Mouse (Mus musculus) mouse embryonic stem cell (cell line): ENCODE results near the gene Helz2.
"Not testable (repeated sequence)": the region's sequence is repeated elsewhere in the genome, so short reads cannot be mapped to it uniquely, and the experiment has no call there.

Source experiments
- in situ Hi-C, 2 experiments: fragments of 300-500 bp; cut with MboI; formaldehyde crosslinking; loops; 1 replicate in 1 of 2; 3 replicates in 1 of 2; pipeline ENCODE4 v1.14.3; 2019 to 2020; ENCODE audit warnings: low sequenced_read_pairs in 2 of 2, low pct_unique_long_range_greater_than_20kb in 1 of 2, mixed read lengths in 1 of 2; ENCODE audit not compliant: unreplicated experiment in 1 of 2

The Helz2 gene

DNA sequence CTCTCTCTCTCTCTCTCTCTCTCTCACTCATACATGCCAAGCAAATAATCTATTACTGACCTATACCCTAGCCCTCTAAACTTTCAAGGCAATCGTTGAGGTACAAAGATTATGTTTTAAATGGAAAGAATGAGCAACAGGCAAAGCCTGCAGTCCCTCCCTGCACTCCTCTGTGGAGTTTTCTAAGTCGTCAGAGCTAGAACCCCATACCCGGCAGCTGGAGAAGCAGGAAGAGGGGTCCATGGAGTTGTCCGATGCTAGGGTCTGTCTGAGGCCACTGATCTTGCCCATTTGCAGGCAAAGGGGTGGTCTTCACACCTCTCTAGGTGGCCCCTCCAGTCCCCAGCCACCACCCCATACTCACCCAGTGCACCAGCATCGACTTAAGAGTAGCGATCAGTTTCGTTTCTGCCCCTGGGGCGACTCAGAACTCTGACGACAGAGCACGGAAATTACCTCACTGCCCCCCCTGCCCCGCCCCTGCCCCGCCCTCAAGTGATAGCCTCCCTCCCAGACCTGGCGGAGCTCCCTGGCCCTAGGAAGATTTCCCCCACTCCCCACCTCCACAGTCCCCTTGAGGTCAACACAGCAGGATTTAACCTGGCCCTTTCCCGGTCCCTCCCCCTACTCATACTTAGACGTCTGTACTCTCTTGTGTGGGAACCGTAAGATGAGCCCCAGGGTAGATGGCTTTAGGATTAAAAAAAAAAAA is at the start of gene Helz2:
Helz2 (minus strand) TSS at position 426 of the 712 bp plus-strand sequence.
- in situ Hi-C loops: no loop called here

- in situ Hi-C loops: no loop called here
These were observed 49.1 kb upstream of the Helz2 start for GRCm38 (mm10) chr2:181290937-181291336.

DNA sequence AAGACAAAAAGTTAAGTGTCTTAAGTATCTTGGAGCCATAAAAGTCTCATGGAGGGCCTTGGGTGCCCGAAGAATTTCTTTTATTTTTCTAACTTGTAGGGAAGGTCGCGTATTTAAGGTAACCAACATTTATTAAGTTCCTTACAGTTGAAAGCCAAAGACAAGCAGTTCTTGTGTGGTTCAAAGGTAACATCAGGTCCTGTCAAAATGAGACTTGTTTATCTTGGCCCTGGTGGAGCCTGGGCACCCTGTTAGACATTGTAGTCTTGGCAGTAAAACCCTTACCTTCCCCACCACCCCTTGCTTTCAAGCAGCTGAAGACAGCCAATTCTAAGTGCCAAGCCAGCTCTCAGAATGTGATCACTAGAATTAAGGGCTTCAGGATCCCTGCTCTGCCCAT is 46.9 kb upstream of the Helz2 start:
- in situ Hi-C loops: no loop called here

- in situ Hi-C loops: not testable (repeated sequence)
These were observed 46.1 kb upstream of the Helz2 start, which contains the start of gene Gmeb2 for GRCm38 (mm10) chr2:181287958-181288350. Gene Gmeb2 (minus strand): TSS chr2:181288035.

DNA sequence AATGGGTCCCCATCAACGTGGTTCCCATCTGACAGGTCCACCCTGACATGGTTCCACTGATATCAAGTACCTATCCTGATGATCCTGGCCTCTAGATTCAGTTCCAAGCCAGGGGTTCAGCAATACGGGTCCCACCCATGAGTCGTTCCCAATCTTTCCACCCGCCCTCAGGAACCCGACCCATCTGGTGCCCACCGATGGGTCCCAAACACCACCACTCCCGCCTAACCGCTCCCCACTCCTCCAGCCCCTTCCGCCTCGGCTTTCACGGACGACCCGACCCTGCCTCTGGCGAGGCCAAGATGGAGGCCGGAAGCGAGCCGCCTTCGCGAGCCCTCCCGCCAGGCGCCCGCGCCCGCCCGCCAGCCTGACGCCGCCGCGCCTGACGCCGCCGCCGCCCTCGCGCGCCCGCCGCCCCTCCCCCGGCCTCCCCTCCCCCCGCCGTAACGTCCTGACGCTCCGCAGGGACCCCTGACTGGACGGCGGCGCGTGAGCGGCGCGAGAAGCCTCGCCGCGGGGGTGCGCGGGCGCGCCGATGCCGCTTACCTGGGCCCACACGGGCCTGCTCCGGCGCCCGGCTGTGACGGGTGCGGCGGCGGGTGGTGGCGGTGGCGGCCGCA is 45.6 kb upstream of the Helz2 start:
- in situ Hi-C loops: no loop called here

DNA sequence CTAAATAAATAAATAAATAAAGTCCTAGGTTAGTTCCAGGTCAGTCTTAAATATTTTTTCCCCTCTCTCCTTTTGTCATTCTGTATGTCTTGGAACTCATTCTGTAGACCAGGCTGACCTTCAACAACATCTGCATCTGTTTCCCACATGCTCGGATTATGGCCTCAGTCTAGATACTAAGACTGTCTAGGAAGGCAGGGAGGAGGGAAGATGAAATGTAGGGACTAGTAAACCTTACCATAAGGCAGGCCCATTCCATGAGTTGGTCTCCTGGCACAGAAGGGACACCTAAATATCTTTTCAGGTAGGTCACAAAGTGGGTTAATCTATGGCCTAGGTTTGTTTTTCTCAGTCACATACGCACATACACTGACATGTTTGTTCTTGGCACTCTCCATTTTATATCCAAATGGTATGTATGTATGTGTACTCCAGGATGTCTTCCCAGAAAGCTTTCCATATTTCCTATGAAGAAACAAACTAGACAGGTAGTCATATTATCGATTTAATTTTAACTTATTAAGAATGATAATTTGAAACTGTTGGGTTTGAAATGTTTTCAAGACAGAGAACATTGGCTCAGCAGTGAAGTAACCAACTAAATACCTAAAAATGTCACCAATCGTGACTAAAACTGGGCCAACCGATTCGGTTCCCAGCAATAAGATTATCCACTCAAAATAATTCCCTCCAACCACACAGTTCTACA is 45.0 kb upstream of the Helz2 start:
- in situ Hi-C loops: no loop called here

GRCm38 (mm10) chr2:181279968-181280367 is 38.1 kb upstream of the Helz2 start:
- in situ Hi-C loops: no loop called here

DNA sequence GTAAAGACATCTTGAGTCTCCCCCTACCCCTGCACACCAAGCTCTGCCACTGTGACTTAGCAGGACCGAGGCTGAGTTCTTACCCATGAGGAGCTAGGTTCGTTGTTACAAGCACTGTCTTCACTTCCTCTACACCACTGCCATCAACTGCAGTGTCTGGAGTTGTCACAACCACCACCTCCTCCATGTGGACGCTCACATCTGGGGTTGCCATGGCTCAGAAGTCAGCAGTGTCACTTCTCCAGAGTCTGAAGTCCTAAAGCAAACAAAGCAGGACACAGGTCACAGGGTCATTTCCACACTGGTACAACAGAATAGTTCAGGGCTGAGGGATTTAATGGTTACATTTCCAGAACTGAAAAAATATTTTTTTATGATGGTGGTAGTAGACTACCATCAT is 36.0 kb upstream of the Helz2 start:
- in situ Hi-C loops: no loop called here

DNA sequence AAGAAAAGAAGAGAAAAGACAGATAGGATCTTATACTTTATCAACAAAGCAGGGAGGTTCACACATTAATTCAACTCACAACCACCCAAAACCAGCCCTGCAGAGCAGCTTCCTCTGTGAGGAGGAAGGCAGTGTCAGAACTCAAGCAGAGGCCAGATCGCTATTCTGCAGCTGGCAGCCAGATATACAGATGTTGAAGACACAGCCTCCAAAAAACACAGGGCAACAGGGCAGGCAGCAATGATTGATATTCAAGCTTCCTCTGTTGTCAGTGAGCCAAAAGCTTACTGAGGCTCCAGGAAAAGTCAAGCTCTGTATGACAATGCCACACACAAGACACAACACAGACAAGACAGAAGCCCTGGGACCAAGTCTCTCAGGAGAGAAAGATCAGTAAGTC is 34.9 kb upstream of the Helz2 start:
- in situ Hi-C loops: no loop called here

GRCm38 (mm10) chr2:181274639-181275038 is 32.8 kb upstream of the Helz2 start:
- in situ Hi-C loops: no loop called here

GRCm38 (mm10) chr2:181273829-181274228 is 32.0 kb upstream of the Helz2 start:
- in situ Hi-C loops: no loop called here

DNA sequence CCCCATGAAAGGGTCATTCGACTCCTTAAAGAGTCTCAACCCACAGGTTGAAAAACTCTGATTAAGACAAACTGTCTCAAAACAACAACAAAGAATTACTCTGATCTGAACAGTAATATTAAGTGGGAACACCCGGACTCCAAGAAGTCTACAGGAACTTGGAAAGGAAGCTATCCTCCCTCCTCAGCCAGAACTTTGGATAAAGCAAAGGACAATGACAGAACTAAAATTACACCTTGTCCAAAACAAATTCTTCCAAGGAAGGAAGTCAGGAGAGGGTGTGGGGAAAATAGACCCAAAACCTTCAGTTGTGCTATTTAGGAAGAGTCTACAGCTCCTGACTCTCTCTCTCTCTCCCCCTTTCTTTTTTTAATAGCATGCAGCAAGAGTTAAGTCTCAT is 30.3 kb upstream of the Helz2 start:
- in situ Hi-C loops: no loop called here

DNA sequence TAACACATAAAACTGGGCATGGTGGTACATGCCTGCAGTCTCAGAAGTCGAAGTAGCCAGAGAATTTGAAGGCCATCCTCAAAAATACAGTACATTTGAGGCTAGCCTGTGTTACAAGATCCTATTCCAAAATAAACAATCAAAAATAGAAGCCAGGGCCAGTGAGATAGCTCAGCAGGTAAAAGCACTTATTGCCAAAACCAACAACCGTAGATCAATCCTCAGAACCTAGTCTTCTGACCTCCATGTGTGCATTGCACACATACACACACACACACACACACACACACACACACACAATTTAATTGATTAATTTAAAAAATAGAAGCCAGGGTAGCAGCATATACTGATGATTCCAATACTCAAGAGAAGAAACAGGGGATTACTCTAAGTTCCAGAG is 25.0 kb upstream of the Helz2 start:
- in situ Hi-C loops: no loop called here

- in situ Hi-C loops: no loop called here
These were observed 11.4 kb upstream of the Helz2 start for GRCm38 (mm10) chr2:181253248-181253647.

- in situ Hi-C loops: no loop called here
These were observed 10.0 kb upstream of the Helz2 start for GRCm38 (mm10) chr2:181251841-181252240.

DNA sequence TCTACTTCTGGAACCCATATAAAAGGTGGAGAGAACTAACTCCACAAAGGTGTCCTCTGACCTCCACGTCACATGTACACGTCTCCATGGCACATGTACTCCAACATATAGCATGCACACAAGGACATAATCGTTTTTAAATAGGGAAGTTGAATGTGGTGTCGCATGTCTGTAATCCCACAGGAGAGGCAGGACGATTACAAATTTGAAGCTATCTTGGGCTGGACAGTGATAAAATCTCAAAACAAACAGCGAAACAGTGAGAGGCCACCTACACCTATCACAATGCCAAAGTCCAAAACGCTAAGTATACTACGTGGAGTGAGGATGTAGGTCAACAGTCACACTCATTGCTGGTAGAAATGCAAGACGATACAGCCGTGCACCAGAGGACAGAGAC is 7.4 kb upstream of the Helz2 start:
- in situ Hi-C loops: no loop called here

GRCm38 (mm10) chr2:181245031-181245430 is 3.2 kb upstream of the Helz2 start:
- in situ Hi-C loops: no loop called here

DNA sequence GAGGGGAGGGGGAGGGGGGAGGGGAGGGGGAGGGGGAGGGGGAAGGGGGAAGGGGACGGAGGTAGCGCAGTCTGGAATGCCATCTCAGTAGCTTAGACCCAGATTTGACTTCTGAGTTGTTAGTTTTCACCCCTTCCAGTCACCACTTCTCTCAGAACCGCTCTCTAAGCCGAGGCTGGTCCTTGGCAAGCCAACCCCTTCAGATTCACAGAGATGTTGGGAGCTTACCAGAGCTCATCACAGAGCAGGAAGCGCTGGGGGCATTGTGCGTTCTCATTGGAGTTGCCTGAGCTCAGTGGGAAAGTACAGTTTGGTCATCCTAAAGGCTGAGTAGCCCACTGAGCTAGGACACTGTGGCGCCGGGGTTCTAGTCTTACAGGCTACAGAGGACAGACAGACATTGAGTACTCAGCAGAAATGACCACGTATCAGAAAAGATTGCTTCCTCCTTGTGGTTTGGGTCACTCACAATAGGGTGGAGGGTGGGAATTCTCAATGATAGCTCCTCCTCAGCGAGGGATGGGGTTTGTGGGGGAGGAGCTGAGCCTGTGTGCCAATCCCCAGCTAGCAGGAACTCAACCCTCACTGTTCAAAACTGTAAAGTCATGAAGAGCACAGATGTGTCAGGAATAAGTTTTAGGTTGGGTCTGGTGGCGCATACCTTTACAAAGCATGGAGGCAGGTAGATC is 2.0 kb upstream of the Helz2 start:
- in situ Hi-C loops: no loop called here

DNA sequence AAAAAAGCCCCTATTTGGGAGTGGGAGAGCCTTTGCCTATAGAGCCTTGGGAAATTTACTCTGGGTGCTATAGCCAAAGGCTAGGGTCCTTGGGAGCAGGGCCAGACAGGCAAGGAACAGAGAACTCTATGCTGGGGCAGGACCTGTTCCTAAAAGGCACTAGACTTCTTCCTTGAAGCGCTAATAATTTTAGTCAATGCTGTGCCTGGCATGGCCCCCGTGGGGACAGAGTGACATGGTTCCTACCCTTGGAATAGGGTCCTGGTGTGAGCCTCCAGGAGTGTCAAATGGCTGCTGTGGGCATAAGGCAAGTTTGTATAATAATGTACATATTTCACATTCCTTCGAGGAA is 463 bp upstream of the Helz2 start:
- in situ Hi-C loops: no loop called here
